Mouse (Mus musculus): ENCODE data around the gene Tor2a. TPM values are rescaled to one million over a fixed set of nuclear protein-coding genes. Genes with fewer than 3 reads are reported as not detected.

Tor2a gene
- total and polyA plus RNA-seq, 3 experiments = 54.7 to 62.2 TPM; not detected in 1

- TF ChIP-seq JUND (IDR thresholded peaks at IDR 0.05; ENCODE audit: low read depth, low read length) = no peak
- TF ChIP-seq TCF12 (IDR thresholded peaks at IDR 0.05; ENCODE audit: low read depth, low read length) = no peak
- no peak for TF ChIP-seq USF2 (IDR thresholded peaks at IDR 0.05; ENCODE audit: borderline replicate concordance in 1 of 2, insufficient read depth in 1 of 2, low read depth in 1 of 2, low read length in 2 of 2)
- TF ChIP-seq MYC (IDR thresholded peaks at IDR 0.05; ENCODE audit: low read depth, low read length) = no peak
- TF ChIP-seq SMC3 (IDR thresholded peaks at IDR 0.05; ENCODE audit: low read depth, low read length) = no peak
- TF ChIP-seq MAFK (IDR thresholded peaks at IDR 0.05; ENCODE audit: borderline replicate concordance, low read depth, low read length) = no peak
- no peak for TF ChIP-seq ZKSCAN1 (IDR thresholded peaks at IDR 0.05; ENCODE audit: low read depth, low read length)
- no peak for TF ChIP-seq GATA1 (IDR thresholded peaks at IDR 0.05; ENCODE audit: low read depth, low read length)
- TF ChIP-seq ELF1 (IDR thresholded peaks at IDR 0.05; ENCODE audit: low read depth, low read length) = no peak
- H3K4me3 ChIP-seq (ENCODE audit: control insufficient read depth in 1 of 2, insufficient read depth in 1 of 2, low read depth in 2 of 2, low read length in 2 of 2) = no peak overlapping the region
- H3K9me3 ChIP-seq (replicated peaks; ENCODE audit: insufficient read depth, low read length) = no peaks in the 10 kb centered on the region
- no peak overlapping the region for H3K9ac ChIP-seq (ENCODE audit: control insufficient read depth, low read depth, low read length, poor library complexity, severe bottlenecking)
- H3K79me2 ChIP-seq (ENCODE audit: control insufficient read depth, insufficient read depth, low read length, poor library complexity) = no peaks in the 10 kb centered on the region
- H3K4me1 ChIP-seq (ENCODE audit: control insufficient read depth in 1 of 2, insufficient read depth in 2 of 2, low read length in 2 of 2) = peaks cover 0 to 8% of the 10 kb centered on the region in 2 experiments; a peak in 1 of 4 replicates
- no peaks in the 10 kb centered on the region; a peak in 1 of 4 replicates for H3K36me3 ChIP-seq (ENCODE audit: control insufficient read depth in 1 of 2, insufficient read depth in 2 of 2, low read length in 2 of 2)
- no peaks in the 10 kb centered on the region for H3K27me3 ChIP-seq (ENCODE audit: control insufficient read depth in 1 of 2, insufficient read depth in 2 of 2, low read length in 2 of 2)
- no peak for DNase-seq (ENCODE audit: low read depth, low spot score)
- no peak overlapping the region for H3K27ac ChIP-seq (ENCODE audit: control insufficient read depth, low read depth, low read length)
These were observed 31.9 kb upstream of the Tor2a start for GRCm38 (mm10) chr2:32724832-32725790.

- H3K79me2 ChIP-seq (ENCODE audit: control insufficient read depth, insufficient read depth, low read length, poor library complexity) = no peaks in the 10 kb centered on the region
- TF ChIP-seq RCOR1 (IDR thresholded peaks at IDR 0.05; ENCODE audit: low read depth, low read length) = peak; percentile 83
- no peak for TF ChIP-seq MYC (IDR thresholded peaks at IDR 0.05; ENCODE audit: low read depth, low read length)
- no peak for TF ChIP-seq CTCF (IDR thresholded peaks at IDR 0.05 in 2 of 3, conservative IDR thresholded peaks at IDR 0.05 in 1 of 3; ENCODE audit: control insufficient read depth in 1 of 3, insufficient read depth in 1 of 3, low read depth in 2 of 3, low read length in 3 of 3, poor library complexity in 1 of 3, severe bottlenecking in 1 of 3)
- TF ChIP-seq SIN3A (IDR thresholded peaks at IDR 0.05; ENCODE audit: low read length) = 0 out of 2 replicates have a peak, but pooled peaks have one; percentile 16
- TF ChIP-seq TBP (IDR thresholded peaks at IDR 0.05; ENCODE audit: low read depth, low read length) = no peak
- H3K27me3 ChIP-seq (ENCODE audit: control insufficient read depth in 1 of 2, insufficient read depth in 2 of 2, low read length in 2 of 2) = no peaks in the 10 kb centered on the region; a peak in 1 of 4 replicates
- peak; percentile 98 for DNase-seq (ENCODE audit: low read depth, low spot score)
- H3K9me3 ChIP-seq (replicated peaks; ENCODE audit: insufficient read depth, low read length) = no peaks in the 10 kb centered on the region
- H3K4me1 ChIP-seq (ENCODE audit: control insufficient read depth in 1 of 2, insufficient read depth in 2 of 2, low read length in 2 of 2) = peaks cover 0 to 3% of the 10 kb centered on the region in 2 experiments; a peak in 1 of 4 replicates
- H3K27ac ChIP-seq (ENCODE audit: control insufficient read depth, low read depth, low read length) = no peak overlapping the region
- H3K36me3 ChIP-seq (ENCODE audit: control insufficient read depth in 1 of 2, insufficient read depth in 2 of 2, low read length in 2 of 2) = no peaks in the 10 kb centered on the region
- no peak overlapping the region for H3K9ac ChIP-seq (ENCODE audit: control insufficient read depth, low read depth, low read length, poor library complexity, severe bottlenecking)
- H3K4me3 ChIP-seq (ENCODE audit: control insufficient read depth in 1 of 2, insufficient read depth in 1 of 2, low read depth in 2 of 2, low read length in 2 of 2) = peak overlapping the region; percentile 7 to 35; a peak in 1 of 4 replicates
These were observed 29.6 kb upstream of the Tor2a start for GRCm38 (mm10) chr2:32727435-32727834.
